Mouse (Mus musculus): Measurements from ENCODE around the gene Pla2g4f. TPM values are rescaled to one million over a fixed set of nuclear protein-coding genes. Genes with fewer than 3 reads are reported as not detected.

Gene Pla2g4f
- not detected in 2 replicates for polyA plus RNA-seq (2014; fragmentation: Nextera tagmentation; extraction: Ambion mirVana)

DNA sequence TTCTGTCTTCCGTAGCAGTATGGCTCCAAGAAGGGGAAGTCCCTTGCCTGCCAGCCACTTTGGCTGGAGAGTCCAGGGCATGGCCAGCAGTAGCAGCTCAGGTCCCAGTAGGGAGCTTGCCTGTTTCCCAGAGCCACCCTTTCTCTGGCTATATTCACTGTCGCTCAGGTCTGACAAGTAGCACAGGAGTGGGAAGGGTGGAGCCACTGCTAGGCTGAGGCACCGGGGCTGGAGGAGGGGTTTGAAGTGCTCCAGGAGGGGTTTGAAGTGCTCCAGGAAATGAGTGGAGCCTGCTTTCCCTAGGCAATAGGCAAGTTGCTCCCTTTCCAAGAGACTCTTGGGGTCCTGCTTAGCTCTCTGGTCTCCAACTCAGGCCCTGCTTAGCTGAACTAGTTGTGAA, at the start of gene Pla2g4f:
Gene Pla2g4f, minus strand, starts transcription at position 190 of the 400 bp plus-strand sequence.
- no peak for ATAC-seq (replicated peaks; ENCODE audit: insufficient number of reproducible peaks, low FRiP score, low TSS enrichment, low read depth)

DNA sequence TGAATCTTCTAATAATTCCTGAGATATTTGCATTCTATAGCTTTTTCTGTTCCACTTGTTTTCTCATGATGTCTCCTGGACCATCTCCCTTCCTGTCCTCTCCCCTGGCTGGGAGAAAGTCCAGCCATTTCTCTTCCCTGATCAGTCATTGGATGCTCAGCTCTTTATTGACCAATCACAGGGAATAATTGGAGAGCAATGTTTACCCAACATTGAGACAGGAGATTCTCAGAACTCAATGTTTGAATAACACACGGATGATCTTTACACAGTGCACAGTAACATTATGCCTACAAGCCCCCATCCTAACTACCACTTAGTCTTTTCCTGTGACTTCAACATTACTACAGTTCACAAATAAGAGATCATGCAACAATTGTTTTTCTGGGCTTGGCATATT, 46.5 kb upstream of the Pla2g4f start:
- no peaks in the 10 kb centered on the region; the same call in 1 of the 2 replicates for H3K36me3 ChIP-seq (replicated peaks; ENCODE audit: control insufficient read depth, insufficient read depth, low read depth, low read length)
- 83% methylated on average over 1 of the region's 1 CpGs for WGBS

More for the DNA sequence above, at the start of gene Pla2g4f:
- DNase-seq (ENCODE audit: low spot score) = no peak
- H3K27me3 ChIP-seq (ENCODE audit: control insufficient read depth, insufficient read depth, low read length) = no peaks in the 10 kb centered on the region
- no peaks in the 10 kb centered on the region; the same call in 1 of the 2 replicates for H3K36me3 ChIP-seq (replicated peaks; ENCODE audit: control insufficient read depth, insufficient read depth, low read depth, low read length)
- 60% methylated on average over 3 of the region's 3 CpGs for WGBS
- H3K4me2 ChIP-seq (ENCODE audit: low read depth, low read length) = no peak within 1 kb of the TSS
- no peaks in the 10 kb centered on the region for H3K9me3 ChIP-seq (replicated peaks; ENCODE audit: control insufficient read depth, low read length)
- no peak within 1 kb of the TSS for H3K4me3 ChIP-seq (ENCODE audit: low read depth, low read length)
- H3K4me1 ChIP-seq (ENCODE audit: control insufficient read depth, insufficient read depth, low read length) = no peaks in the 10 kb centered on the region
- H3K9ac ChIP-seq (replicated peaks; ENCODE audit: low read length) = no peak within 1 kb of the TSS
- H3K27ac ChIP-seq (replicated peaks; ENCODE audit: low read depth, low read length) = no peak within 1 kb of the TSS

DNA sequence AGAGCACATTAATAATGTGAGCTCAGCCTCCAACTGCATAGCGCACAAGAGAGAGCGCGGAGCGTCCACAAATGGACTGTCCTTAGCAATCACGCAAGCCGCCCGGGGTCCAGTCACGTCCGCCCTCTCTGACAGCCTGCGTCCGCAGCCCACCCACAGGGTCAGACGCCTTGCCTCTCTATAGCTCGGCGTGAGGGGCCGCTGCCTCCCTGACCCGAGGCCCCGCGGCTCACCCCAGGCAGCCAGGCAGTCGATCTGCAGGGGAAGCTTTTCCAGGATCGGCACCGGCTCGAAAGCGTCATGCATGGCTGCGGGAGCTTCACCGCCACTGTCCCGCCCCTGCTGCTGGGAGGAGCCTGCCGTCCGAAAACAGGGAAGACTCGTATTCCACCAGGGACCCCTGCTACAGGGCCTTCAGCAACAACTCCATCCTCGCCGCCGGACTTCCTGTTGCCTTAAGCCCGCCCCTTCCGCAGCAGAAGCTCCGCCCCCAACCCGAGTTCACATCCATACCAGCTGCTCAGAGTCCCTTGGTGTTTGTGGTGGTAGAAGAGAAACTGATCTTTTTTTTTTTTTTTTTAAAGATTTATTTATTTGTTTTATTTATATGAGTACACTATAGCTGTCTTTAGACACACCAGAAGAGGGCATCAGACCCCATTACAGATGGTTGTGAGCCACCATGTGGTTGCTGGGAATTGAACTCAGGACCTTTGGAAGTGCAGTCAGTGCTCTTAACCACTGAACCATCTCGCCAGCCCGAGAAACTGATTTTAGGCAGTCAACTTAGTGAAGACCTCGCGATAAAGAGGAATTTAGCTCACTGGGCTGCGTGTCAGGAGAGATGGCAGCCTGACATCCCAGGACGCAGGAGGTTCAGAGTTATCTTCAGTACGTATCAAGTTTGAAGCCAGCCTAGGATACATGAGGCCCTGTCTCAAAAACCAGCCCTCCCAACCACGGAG, 39.0 kb upstream of the Pla2g4f start, which contains the start of gene Vps39:
Gene Vps39, minus strand, starts transcription at position 456 of the 965 bp plus-strand sequence.
- no peaks in the 10 kb centered on the region for H3K9me3 ChIP-seq (replicated peaks; ENCODE audit: control insufficient read depth, low read length)
- peak within 1 kb of the TSS; percentile 47; the same call in 1 of the 2 replicates for H3K27ac ChIP-seq (replicated peaks; ENCODE audit: low read depth, low read length)
- H3K4me2 ChIP-seq (ENCODE audit: low read depth, low read length) = peak within 1 kb of the TSS; percentile 72
- no peaks in the 10 kb centered on the region; the same call in 1 of the 2 replicates for H3K36me3 ChIP-seq (replicated peaks; ENCODE audit: control insufficient read depth, insufficient read depth, low read depth, low read length)
- peak within 1 kb of the TSS; percentile 90 for H3K4me3 ChIP-seq (ENCODE audit: low read depth, low read length)
- ATAC-seq (replicated peaks; ENCODE audit: insufficient number of reproducible peaks, low FRiP score, low TSS enrichment, low read depth) = peak; percentile 94
- DNase-seq (ENCODE audit: low spot score) = peak; percentile 93
- H3K4me1 ChIP-seq (ENCODE audit: control insufficient read depth, insufficient read depth, low read length) = no peaks in the 10 kb centered on the region
- H3K9ac ChIP-seq (replicated peaks; ENCODE audit: low read length) = peak within 1 kb of the TSS; percentile 83
- WGBS = 10% methylated on average over 44 of the region's 44 CpGs
- no peaks in the 10 kb centered on the region for H3K27me3 ChIP-seq (ENCODE audit: control insufficient read depth, insufficient read depth, low read length)

More for the DNA sequence above, 46.5 kb upstream of the Pla2g4f start:
- Histone ChIP-seq H3K4me1 (ENCODE audit: control insufficient read depth, insufficient read depth, low read length) (no peaks in the 10 kb centered on the region), H3K27ac (replicated peaks; ENCODE audit: low read depth, low read length) (no peak overlapping the region), H3K27me3 (ENCODE audit: control insufficient read depth, insufficient read depth, low read length) (no peaks in the 10 kb centered on the region), H3K4me2 (ENCODE audit: low read depth, low read length) (no peak overlapping the region), H3K9ac (replicated peaks; ENCODE audit: low read length) (no peak overlapping the region), H3K4me3 (ENCODE audit: low read depth, low read length) (no peak overlapping the region), H3K9me3 (replicated peaks; ENCODE audit: control insufficient read depth, low read length) (no peaks in the 10 kb centered on the region)
- DNase-seq (ENCODE audit: low spot score) = no peak
- no peak for ATAC-seq (replicated peaks; ENCODE audit: insufficient number of reproducible peaks, low FRiP score, low TSS enrichment, low read depth)

- Histone ChIP-seq H3K9ac (replicated peaks; ENCODE audit: low read length) (no peak overlapping the region), H3K9me3 (replicated peaks; ENCODE audit: control insufficient read depth, low read length) (no peaks in the 10 kb centered on the region), H3K27me3 (ENCODE audit: control insufficient read depth, insufficient read depth, low read length) (no peaks in the 10 kb centered on the region), H3K4me3 (ENCODE audit: low read depth, low read length) (no peak overlapping the region), H3K4me1 (ENCODE audit: control insufficient read depth, insufficient read depth, low read length) (no peaks in the 10 kb centered on the region), H3K36me3 (replicated peaks; ENCODE audit: control insufficient read depth, insufficient read depth, low read depth, low read length) (no peaks in the 10 kb centered on the region; the same call in 1 of the 2 replicates), H3K4me2 (ENCODE audit: low read depth, low read length) (no peak overlapping the region), H3K27ac (replicated peaks; ENCODE audit: low read depth, low read length) (no peak overlapping the region)
- ATAC-seq (replicated peaks; ENCODE audit: insufficient number of reproducible peaks, low FRiP score, low TSS enrichment, low read depth) = no peak
- DNase-seq (ENCODE audit: low spot score) = no peak
- WGBS = 87% methylated on average over 5 of the region's 5 CpGs
Observed at GRCm38 (mm10) chr2:120351321-120351720, 37.4 kb upstream of the Pla2g4f start.

GRCm38 (mm10) chr2:120348120-120348519, 34.2 kb upstream of the Pla2g4f start:
- DNase-seq (ENCODE audit: low spot score) = no peak
- Histone ChIP-seq H3K9me3 (replicated peaks; ENCODE audit: control insufficient read depth, low read length) (no peaks in the 10 kb centered on the region), H3K27me3 (ENCODE audit: control insufficient read depth, insufficient read depth, low read length) (no peaks in the 10 kb centered on the region), H3K36me3 (replicated peaks; ENCODE audit: control insufficient read depth, insufficient read depth, low read depth, low read length) (no peaks in the 10 kb centered on the region; the same call in 1 of the 2 replicates), H3K4me3 (ENCODE audit: low read depth, low read length) (no peak overlapping the region), H3K4me1 (ENCODE audit: control insufficient read depth, insufficient read depth, low read length) (no peaks in the 10 kb centered on the region), H3K9ac (replicated peaks; ENCODE audit: low read length) (no peak overlapping the region), H3K4me2 (ENCODE audit: low read depth, low read length) (no peak overlapping the region), H3K27ac (replicated peaks; ENCODE audit: low read depth, low read length) (no peak overlapping the region)
- WGBS = 89% methylated on average over 9 of the region's 9 CpGs
- ATAC-seq (replicated peaks; ENCODE audit: insufficient number of reproducible peaks, low FRiP score, low TSS enrichment, low read depth) = no peak

DNA sequence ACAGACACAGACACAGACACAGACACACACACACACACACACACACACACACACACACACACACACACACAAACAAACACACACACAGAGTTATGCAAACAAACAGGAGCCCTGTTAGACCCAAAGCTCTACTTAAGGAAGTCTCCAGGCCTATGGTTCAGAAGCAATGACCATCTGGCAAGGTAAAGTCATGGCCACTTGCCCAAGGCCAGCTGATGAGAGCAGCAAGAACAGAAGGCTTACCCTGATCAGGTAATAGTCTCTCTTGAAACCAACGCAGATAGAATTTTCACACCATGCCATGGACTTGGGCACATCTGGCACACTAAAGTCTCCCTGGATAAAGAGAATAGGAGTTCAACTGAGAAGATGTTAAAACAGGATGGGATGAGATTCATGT, 27.8 kb upstream of the Pla2g4f start:
- Histone ChIP-seq H3K4me1 (ENCODE audit: control insufficient read depth, insufficient read depth, low read length) (no peaks in the 10 kb centered on the region), H3K4me3 (ENCODE audit: low read depth, low read length) (no peak overlapping the region), H3K9me3 (replicated peaks; ENCODE audit: control insufficient read depth, low read length) (no peaks in the 10 kb centered on the region), H3K27me3 (ENCODE audit: control insufficient read depth, insufficient read depth, low read length) (no peaks in the 10 kb centered on the region), H3K36me3 (replicated peaks; ENCODE audit: control insufficient read depth, insufficient read depth, low read depth, low read length) (no peaks in the 10 kb centered on the region; the same call in none of the 2 replicates), H3K4me2 (ENCODE audit: low read depth, low read length) (no peak overlapping the region), H3K27ac (replicated peaks; ENCODE audit: low read depth, low read length) (no peak overlapping the region), H3K9ac (replicated peaks; ENCODE audit: low read length) (no peak overlapping the region)
- 73% methylated on average over 1 of the region's 1 CpGs for WGBS
- DNase-seq (ENCODE audit: low spot score) = no peak
- ATAC-seq (replicated peaks; ENCODE audit: insufficient number of reproducible peaks, low FRiP score, low TSS enrichment, low read depth) = no peak

- no peaks in the 10 kb centered on the region for H3K27me3 ChIP-seq (ENCODE audit: control insufficient read depth, insufficient read depth, low read length)
- no peaks in the 10 kb centered on the region for H3K4me1 ChIP-seq (ENCODE audit: control insufficient read depth, insufficient read depth, low read length)
- H3K9ac ChIP-seq (replicated peaks; ENCODE audit: low read length) = no peak overlapping the region
- ATAC-seq (replicated peaks; ENCODE audit: insufficient number of reproducible peaks, low FRiP score, low TSS enrichment, low read depth) = no peak
- H3K27ac ChIP-seq (replicated peaks; ENCODE audit: low read depth, low read length) = no peak overlapping the region
- 84% methylated on average over 2 of the region's 2 CpGs for WGBS
- H3K36me3 ChIP-seq (replicated peaks; ENCODE audit: control insufficient read depth, insufficient read depth, low read depth, low read length) = no peaks in the 10 kb centered on the region; the same call in none of the 2 replicates
- H3K9me3 ChIP-seq (replicated peaks; ENCODE audit: control insufficient read depth, low read length) = no peaks in the 10 kb centered on the region
- no peak overlapping the region for H3K4me2 ChIP-seq (ENCODE audit: low read depth, low read length)
- no peak for DNase-seq (ENCODE audit: low spot score)
- no peak overlapping the region for H3K4me3 ChIP-seq (ENCODE audit: low read depth, low read length)
Observed at GRCm38 (mm10) chr2:120337886-120338285, 23.9 kb upstream of the Pla2g4f start.

GRCm38 (mm10) chr2:120331575-120331974, 17.6 kb upstream of the Pla2g4f start:
- no peak overlapping the region for H3K4me2 ChIP-seq (ENCODE audit: low read depth, low read length)
- no peak overlapping the region for H3K9ac ChIP-seq (replicated peaks; ENCODE audit: low read length)
- no peaks in the 10 kb centered on the region; the same call in none of the 2 replicates for H3K36me3 ChIP-seq (replicated peaks; ENCODE audit: control insufficient read depth, insufficient read depth, low read depth, low read length)
- no peaks in the 10 kb centered on the region for H3K4me1 ChIP-seq (ENCODE audit: control insufficient read depth, insufficient read depth, low read length)
- H3K4me3 ChIP-seq (ENCODE audit: low read depth, low read length) = no peak overlapping the region
- 84% methylated on average over 4 of the region's 4 CpGs for WGBS
- H3K27me3 ChIP-seq (ENCODE audit: control insufficient read depth, insufficient read depth, low read length) = no peaks in the 10 kb centered on the region
- DNase-seq (ENCODE audit: low spot score) (no peak), ATAC-seq (replicated peaks; ENCODE audit: insufficient number of reproducible peaks, low FRiP score, low TSS enrichment, low read depth) (no peak)
- H3K27ac ChIP-seq (replicated peaks; ENCODE audit: low read depth, low read length) = no peak overlapping the region
- H3K9me3 ChIP-seq (replicated peaks; ENCODE audit: control insufficient read depth, low read length) = no peaks in the 10 kb centered on the region
